Mouse (Mus musculus): ENCODE data around the gene Cryba4.

DNA sequence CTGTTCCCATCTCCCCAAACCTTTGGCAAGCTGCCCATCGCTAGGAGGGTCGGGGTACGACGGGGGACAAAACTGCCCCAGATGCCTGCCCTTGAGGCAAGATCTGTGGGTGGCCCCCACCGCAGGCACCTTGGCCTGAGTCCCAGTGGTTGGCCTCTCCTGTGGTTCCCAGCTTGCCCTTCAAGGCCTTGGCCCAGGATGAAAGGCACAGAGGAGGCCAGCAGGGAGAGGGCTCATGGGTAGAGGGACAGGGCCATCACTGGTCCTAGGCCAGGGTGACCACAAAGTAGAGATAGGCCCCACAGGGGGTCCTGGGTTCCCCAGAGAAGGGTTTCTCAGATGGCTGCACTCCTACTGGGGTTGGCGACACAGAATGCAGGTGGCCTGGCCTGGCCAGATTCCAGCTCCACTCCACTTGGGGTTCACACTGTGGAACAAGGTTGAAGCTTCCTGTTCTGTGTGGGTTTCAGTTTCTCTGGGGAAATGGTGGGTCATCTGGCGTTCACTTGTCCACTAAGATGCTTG is 2.0 kb upstream of the Cryba4 start:
- TF ChIP-seq POLR2A (IDR thresholded peaks at IDR 0.05; ENCODE audit: borderline replicate concordance, insufficient read depth, low read length): no peak
- TF ChIP-seq CTCF (IDR thresholded peaks at IDR 0.05; ENCODE audit: borderline replicate concordance, insufficient read depth, low read depth, low read length): no peak
